Mouse (Mus musculus): Measurements from ENCODE around the gene Xkr7. TPM values are rescaled to one million over a fixed set of nuclear protein-coding genes. Genes with fewer than 3 reads are reported as not detected.
A peak's percentile ranks its signal among the peaks of the same experiment; 100 is the strongest.

The Xkr7 gene
- polyA plus RNA-seq, 1 experiment from 2014 or later = not detected

DNA sequence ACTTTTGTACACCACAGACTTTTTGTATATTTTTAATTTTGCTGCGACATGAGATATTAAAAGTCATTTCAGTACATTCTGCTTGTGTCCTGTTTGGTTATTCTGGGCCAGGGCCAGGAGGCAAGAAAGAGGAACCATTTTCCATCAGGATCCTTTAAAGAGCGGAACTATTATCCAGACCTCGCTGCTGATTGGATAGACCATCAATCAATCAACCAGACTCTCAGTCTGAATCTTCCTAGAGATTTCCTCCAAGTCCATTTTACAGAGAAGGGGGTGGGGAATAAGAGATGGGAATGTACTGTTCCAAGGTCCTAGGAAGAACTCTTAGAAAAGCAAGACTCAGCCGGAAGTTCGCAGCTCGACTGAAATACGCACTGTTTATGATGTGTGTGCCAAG, 28.6 kb downstream of the Xkr7 start:
- Histone ChIP-seq H3K9ac (no peak overlapping the region), H3K4me3 (ENCODE audit: low read depth, low read length) (no peak overlapping the region), H3K4me1 (ENCODE audit: insufficient read depth) (no peaks in the 10 kb centered on the region), H3K27ac (ENCODE audit: low read depth) (no peak overlapping the region), H3K27me3 (ENCODE audit: insufficient read depth, low read length) (no peaks in the 10 kb centered on the region), H3K9me3 (ENCODE audit: low read depth, low read length) (no peaks in the 10 kb centered on the region), H3K36me3 (ENCODE audit: insufficient read depth) (no peaks in the 10 kb centered on the region), H3K4me2 (no peak overlapping the region)
- peak; percentile 45 for DNase-seq
- no peak for TF ChIP-seq CTCF (IDR thresholded peaks at IDR 0.05; ENCODE audit: low read depth)
- 72% methylated on average over 7 of the region's 7 CpGs for WGBS
- no peak for ATAC-seq (ENCODE audit: insufficient read depth)

DNA sequence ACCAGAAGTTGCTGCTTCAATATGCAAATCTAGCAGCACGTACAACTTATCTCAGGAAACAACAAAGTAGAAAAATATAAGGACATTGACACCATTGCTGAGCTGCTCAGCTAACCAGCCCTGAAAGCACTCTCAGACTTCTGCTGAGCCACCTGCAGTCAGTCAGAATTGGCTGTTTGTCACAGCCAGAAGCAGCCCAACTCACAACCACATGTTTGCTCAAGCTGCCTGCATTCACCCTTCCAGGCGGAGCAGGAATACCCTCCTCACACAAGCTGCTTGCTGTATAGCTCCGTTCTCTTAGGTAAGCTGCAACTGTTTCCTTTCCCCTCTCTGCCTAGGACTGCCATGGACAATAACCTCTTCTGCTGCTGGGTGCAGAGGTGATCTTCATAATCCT, 31.7 kb downstream of the Xkr7 start:
- no peak for TF ChIP-seq CTCF (IDR thresholded peaks at IDR 0.05; ENCODE audit: low read depth)
- peaks cover 11% of the 10 kb centered on the region; the same call in 1 of the 2 replicates for H3K27me3 ChIP-seq (ENCODE audit: insufficient read depth, low read length)
- no peaks in the 10 kb centered on the region for H3K36me3 ChIP-seq (ENCODE audit: insufficient read depth)
- no peaks in the 10 kb centered on the region for H3K9me3 ChIP-seq (ENCODE audit: low read depth, low read length)
- 47% methylated on average over 3 of the region's 3 CpGs for WGBS
- H3K4me1 ChIP-seq (ENCODE audit: insufficient read depth) = no peaks in the 10 kb centered on the region
- no peak for DNase-seq
- ATAC-seq (ENCODE audit: insufficient read depth) = no peak
- H3K4me3 ChIP-seq (ENCODE audit: low read depth, low read length) = no peak overlapping the region
- H3K9ac ChIP-seq = no peak overlapping the region
- H3K27ac ChIP-seq (ENCODE audit: low read depth) = no peak overlapping the region
- H3K4me2 ChIP-seq = no peak overlapping the region

DNA sequence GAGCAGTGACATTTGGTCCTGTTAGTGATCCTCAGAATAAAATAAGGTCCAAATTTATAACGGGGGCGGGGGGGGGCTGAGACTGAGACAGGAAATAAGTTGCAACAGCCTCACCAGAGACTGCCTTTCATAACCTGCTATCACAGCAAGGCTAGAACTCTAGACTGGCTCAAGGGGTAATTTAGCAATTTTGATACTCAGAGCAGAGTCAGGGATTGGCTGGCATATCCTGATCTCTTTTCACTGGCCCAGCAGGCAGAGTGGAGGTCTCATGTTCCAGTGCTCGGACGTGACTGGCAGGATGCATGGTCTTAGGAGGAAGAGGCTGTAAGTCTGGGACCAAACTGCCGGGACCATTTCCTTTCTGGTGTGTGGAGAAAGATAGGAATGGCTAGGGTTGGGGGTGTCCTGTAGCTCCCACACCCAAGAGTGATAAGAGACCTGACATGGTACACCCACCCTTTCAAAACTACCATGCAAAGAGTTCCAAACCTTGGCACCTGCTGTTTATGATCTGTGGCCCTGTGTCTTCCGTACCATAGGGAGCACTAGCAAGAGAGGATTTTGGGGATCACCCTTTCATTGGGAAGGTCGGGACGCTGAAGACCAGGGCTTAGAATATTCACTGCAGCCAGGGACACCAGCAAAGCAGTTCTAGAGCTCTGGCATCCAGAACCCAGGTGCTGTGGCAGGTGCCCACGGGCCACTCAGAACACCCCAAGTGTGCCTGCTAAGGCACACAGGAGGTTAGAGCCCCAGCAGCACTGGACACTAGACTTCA, 32.7 kb downstream of the Xkr7 start:
- no peak for TF ChIP-seq CTCF (IDR thresholded peaks at IDR 0.05; ENCODE audit: low read depth)
- peaks cover 15% of the 10 kb centered on the region for H3K27me3 ChIP-seq (ENCODE audit: insufficient read depth, low read length)
- ATAC-seq (ENCODE audit: insufficient read depth) (0 out of 2 replicates have a peak, but pooled peaks have one; percentile 17), DNase-seq (no peak)
- H3K27ac ChIP-seq (ENCODE audit: low read depth) = no peak overlapping the region
- H3K9ac ChIP-seq = no peak overlapping the region
- H3K4me1 ChIP-seq (ENCODE audit: insufficient read depth) = no peaks in the 10 kb centered on the region
- no peak overlapping the region for H3K4me2 ChIP-seq
- WGBS = 64% methylated on average over 9 of the region's 9 CpGs
- H3K9me3 ChIP-seq (ENCODE audit: low read depth, low read length) = no peaks in the 10 kb centered on the region
- H3K36me3 ChIP-seq (ENCODE audit: insufficient read depth) = no peaks in the 10 kb centered on the region
- H3K4me3 ChIP-seq (ENCODE audit: low read depth, low read length) = no peak overlapping the region

DNA sequence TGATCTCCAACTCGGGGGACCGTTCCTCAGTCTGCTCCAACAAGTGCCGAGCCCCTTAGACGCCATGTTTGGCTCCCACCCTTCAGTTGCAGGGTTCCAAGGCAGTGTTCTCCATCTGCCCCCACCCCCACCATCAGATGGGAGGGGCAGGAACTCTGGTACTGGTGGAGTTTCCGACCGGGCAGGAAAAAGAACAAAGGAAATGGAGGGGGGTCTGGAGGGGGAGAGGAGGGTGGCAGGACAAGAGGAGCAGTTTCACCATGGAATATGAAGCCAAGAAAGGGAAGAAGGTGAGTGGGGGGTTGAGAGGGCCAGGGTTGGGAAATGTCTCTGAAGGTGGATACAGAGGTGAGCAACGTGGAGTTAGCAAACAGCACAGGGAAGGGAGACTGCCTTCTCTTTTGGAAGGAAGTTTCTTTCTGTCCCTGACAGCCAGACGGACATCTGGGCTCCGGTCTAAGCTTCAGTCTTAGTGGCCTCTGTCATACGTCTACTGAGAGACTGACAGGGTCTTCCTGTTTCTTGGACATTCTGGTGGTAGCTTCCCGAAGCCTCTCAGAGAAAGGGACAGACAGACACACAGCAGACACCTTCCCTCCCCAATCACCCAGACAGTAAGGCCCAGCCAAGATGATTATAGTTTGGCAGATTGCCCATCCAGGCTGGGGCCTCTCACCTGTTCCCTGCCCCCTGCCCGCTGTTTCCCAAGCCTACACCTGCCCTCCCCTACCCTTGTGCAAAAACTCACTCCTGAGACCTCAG, 34.3 kb downstream of the Xkr7 start, which contains the start of gene Ccm2l:
Ccm2l (plus strand) TSS at position 209 of the 762 bp plus-strand sequence.
- H3K4me3 ChIP-seq (ENCODE audit: low read depth, low read length) = peak within 1 kb of the TSS; percentile 14; the same call in 1 of the 2 replicates
- DNase-seq (peak; percentile 38), ATAC-seq (ENCODE audit: insufficient read depth) (peak; percentile 41; the same call in 1 of the 2 replicates)
- WGBS = 32% methylated on average over 12 of the region's 12 CpGs
- H3K27ac ChIP-seq (ENCODE audit: low read depth) = peak within 1 kb of the TSS; percentile 3; the same call in 1 of the 2 replicates
- no peaks in the 10 kb centered on the region for H3K36me3 ChIP-seq (ENCODE audit: insufficient read depth)
- peaks cover 21% of the 10 kb centered on the region for H3K27me3 ChIP-seq (ENCODE audit: insufficient read depth, low read length)
- peak within 1 kb of the TSS; percentile 36 for H3K4me2 ChIP-seq
- no peak for TF ChIP-seq CTCF (IDR thresholded peaks at IDR 0.05; ENCODE audit: low read depth)
- no peaks in the 10 kb centered on the region for H3K9me3 ChIP-seq (ENCODE audit: low read depth, low read length)
- no peaks in the 10 kb centered on the region for H3K4me1 ChIP-seq (ENCODE audit: insufficient read depth)
- H3K9ac ChIP-seq = no peak within 1 kb of the TSS

DNA sequence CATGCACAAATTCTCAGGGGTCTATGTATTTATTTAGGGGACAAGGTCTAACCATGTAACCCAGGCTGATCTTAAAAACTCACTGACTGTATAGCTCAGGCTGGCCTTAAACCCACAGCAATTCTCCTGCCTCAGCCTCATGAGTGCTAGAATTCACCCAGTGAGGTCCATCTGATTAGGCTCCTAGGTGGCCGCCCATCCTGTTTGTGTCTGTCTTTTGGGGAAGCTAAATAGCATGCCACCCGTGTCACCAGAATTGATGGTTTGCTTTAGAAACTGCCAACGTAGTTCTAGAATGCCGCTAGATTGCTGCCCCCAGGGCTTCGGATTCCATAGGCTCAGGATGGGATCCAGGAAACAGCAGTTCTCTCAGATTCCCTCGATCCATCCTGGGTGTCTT, 35.3 kb downstream of the Xkr7 start:
- Histone ChIP-seq H3K9me3 (ENCODE audit: low read depth, low read length) (no peaks in the 10 kb centered on the region), H3K27me3 (ENCODE audit: insufficient read depth, low read length) (peaks cover 32% of the 10 kb centered on the region), H3K4me2 (peak overlapping the region; percentile 36), H3K9ac (no peak overlapping the region), H3K4me1 (ENCODE audit: insufficient read depth) (peaks cover 3% of the 10 kb centered on the region; the same call in 1 of the 2 replicates), H3K4me3 (ENCODE audit: low read depth, low read length) (peak overlapping the region; percentile 14; the same call in 1 of the 2 replicates), H3K36me3 (ENCODE audit: insufficient read depth) (no peaks in the 10 kb centered on the region), H3K27ac (ENCODE audit: low read depth) (no peak overlapping the region)
- WGBS = 47% methylated on average over 6 of the region's 6 CpGs
- ATAC-seq (ENCODE audit: insufficient read depth) (no peak), DNase-seq (no peak)
- TF ChIP-seq CTCF (IDR thresholded peaks at IDR 0.05; ENCODE audit: low read depth) = no peak

DNA sequence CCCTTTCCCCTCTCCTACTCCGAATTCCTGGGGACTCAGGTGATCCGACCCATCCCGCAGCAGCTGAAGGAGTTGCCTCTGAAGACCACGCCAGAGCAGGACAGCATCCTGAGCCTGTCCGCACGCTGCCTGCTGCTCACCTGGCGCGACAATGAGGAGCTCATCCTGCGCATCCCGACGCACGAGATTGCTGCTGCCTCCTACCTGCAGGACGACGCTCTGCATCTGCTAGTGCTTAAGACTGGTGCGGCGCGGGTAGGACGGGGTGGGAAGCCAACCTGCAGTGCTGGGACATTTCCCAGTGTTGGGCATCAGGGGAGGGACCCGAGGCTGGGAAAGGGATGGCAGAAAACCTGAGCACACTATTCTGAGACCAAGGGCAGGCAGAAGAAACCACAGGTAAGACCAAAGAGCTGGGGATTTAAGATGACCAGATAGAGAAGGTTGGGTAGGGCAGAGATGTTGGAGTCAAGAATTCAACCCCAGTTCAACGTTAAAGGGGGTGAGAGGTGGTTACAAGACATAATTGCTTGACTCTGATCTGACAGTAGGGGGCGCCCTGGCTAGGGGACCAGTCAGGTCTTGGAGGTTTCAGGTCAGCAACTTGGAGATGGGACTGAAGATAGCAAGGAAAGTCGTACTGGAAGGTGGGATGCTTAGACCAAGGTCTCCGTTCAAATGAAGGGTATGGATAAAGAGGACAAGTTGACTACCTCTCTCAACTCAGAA, 39.3 kb downstream of the Xkr7 start:
- Histone ChIP-seq H3K27ac (ENCODE audit: low read depth) (no peak overlapping the region), H3K4me1 (ENCODE audit: insufficient read depth) (peaks cover 3% of the 10 kb centered on the region; the same call in 1 of the 2 replicates), H3K4me2 (peak overlapping the region; percentile 54; the same call in 1 of the 2 replicates), H3K27me3 (ENCODE audit: insufficient read depth, low read length) (peaks cover 50% of the 10 kb centered on the region), H3K9ac (no peak overlapping the region), H3K36me3 (ENCODE audit: insufficient read depth) (no peaks in the 10 kb centered on the region), H3K4me3 (ENCODE audit: low read depth, low read length) (no peak overlapping the region; the same call in 1 of the 2 replicates), H3K9me3 (ENCODE audit: low read depth, low read length) (no peaks in the 10 kb centered on the region)
- WGBS = 12% methylated on average over 23 of the region's 23 CpGs
- ATAC-seq (ENCODE audit: insufficient read depth) (no peak), DNase-seq (peak; percentile 33)
- TF ChIP-seq CTCF (IDR thresholded peaks at IDR 0.05; ENCODE audit: low read depth) = peak; percentile 52
